Mouse (Mus musculus): ENCODE results near the gene Reck.

GRCm38 (mm10) chr4:43970393-43971330, 95.3 kb downstream of the Reck start:
- TF ChIP-seq CTCF (IDR thresholded peaks at IDR 0.05; ENCODE audit: low read depth) = no peak
- no peak for TF ChIP-seq EP300 (optimal IDR thresholded peaks at IDR 0.05)

Measured in stomach, postnatal 0 days (tissue).